Mouse (Mus musculus): ENCODE measurements around the gene Zdhhc18.
"Not testable (repeated sequence)": the region's sequence is repeated elsewhere in the genome, so short reads cannot be mapped to it uniquely, and the experiment has no call there.

Gene Zdhhc18

DNA sequence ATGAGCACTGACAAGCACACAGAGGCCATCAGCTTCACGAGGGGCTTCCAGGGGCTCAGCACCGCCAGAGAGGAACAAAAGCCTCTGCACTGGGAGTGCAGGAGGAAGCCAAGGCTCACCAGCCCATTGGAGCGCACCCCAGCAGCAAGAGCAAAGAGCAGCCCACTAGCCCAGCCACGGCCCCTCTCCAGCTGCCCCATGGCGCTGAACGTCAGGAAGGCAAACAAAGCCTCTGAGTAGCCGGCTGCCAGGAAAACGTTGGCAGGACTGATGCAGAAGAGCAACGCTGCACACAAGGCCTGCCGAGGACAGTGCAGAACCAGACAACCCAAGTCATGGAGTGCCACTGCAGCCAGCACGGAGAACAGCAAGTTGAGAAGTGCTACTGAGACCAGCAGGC is 15.2 kb upstream of the Zdhhc18 start:
- DNase-seq (ENCODE audit: low read depth, low spot score), result no peak

DNA sequence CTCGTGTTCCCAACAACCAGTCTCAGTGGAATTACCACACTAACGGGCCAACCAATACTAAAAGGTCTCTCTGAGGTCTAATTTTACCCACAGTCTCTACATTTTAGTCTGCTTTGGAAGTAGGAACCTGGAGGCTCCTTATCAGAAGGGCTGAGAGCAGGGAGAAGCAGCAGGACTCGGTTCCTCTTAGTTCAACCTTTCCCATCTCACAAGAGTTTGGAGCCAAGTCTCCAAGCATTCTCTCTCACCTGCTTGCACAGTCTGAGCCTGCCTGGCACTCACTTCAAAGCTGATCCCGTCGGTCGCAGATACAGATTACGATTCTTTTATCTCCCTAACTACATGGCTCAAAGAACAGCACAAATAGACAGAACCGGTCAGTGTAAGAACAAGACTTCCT is 13.0 kb upstream of the Zdhhc18 start:
- no peak for DNase-seq (ENCODE audit: low read depth, low spot score)

DNA sequence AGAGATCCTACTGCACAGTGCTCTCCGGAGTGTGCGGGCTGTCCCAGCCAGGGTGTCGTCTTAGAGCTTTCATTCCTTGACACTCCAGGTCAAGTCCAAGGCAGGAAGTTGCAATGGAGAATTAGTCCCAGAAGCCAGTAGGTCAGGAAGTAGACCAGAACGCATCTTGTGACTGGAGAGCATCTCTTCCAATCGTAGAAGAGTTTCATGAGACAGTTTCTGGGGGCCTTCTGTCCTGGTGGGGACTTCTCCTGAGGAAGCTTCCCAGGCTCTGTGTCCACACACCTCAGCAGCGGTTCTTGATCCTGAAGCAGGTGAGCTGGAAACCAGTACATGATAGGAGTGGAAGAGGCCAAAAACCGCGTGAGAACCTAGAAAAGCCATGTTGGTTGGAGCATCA is 12.5 kb upstream of the Zdhhc18 start:
- DNase-seq (ENCODE audit: low read depth, low spot score), result no peak

DNA sequence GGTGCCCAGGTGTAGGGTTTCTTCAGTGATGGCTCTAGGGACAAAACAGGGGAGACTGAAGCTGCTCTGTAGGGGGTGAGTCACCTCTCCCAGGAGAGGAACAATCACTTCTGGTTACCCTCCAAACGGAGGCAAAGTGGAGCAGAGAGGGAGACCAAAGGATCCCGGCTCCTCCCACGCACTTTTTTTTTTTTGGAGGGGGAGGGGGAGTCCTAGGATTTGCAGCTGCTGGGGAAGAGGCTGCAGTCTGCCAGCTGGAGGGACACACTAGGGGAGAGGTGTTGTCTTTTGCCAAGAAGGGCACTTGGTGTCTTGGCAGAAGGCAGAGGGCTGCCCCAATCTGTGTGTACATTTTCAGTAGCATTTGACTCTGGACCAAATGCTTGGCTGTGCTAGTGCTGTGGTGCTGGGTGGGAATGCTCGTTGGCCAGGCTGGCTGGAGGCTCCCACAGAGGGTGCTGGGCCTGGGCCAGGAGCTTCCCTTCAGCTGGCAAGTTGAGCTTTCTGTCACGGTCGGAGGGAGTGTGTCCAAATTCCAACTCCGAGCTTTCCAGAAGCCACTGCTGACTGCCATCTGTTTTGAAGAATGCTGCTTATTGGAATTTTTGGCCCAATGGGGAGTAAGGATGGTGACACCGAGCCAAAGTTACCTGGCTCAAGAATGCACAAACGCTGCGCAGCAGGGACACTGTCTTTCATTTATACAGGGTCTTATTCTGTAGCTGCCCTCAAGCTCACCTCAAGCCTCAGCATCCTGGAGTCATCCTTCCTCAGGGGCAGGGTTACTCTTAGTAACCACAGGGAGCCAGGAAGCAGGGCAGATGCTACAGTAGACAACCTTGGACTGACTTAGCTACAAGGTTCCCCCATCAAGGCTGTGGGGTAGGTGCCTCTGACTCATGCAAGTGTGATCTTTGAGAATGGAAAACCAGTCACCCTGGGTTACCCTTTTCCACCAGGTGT is 10.5 kb upstream of the Zdhhc18 start:
- no peak for DNase-seq (ENCODE audit: low read depth, low spot score)

DNA sequence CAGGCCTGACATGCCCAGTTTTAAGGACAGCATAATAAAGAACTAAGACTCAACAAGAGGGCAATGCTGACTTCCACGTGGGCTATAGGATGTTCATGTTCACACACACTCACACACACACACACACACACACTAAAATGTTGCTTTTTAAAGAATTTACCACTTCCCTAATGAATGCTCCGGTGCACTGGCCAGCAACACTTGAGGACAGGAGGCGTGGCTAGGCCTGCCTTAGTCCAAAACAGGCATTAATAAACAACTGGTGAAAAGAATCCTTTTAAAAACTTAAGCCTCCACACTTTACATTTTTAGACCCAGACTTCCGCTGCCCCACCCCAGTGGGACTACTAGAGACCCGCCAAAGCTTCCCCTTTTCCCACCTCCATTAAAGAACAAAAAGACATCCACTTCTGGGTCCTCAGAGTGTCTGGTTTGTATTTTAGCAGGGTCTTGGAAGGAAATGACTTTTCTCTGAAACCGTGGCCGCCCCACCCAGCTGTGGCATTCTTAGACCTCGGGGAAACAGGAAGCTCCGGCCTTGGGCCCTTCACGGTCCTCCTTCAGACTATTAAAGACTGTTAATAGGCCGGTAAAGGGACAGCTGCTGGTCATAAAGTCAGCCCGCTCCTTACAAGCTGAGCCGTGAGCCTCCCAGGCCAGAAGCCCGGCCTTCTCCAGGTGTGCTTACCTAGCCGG is 9.7 kb upstream of the Zdhhc18 start:
- no peak for DNase-seq (ENCODE audit: low read depth, low spot score)

DNA sequence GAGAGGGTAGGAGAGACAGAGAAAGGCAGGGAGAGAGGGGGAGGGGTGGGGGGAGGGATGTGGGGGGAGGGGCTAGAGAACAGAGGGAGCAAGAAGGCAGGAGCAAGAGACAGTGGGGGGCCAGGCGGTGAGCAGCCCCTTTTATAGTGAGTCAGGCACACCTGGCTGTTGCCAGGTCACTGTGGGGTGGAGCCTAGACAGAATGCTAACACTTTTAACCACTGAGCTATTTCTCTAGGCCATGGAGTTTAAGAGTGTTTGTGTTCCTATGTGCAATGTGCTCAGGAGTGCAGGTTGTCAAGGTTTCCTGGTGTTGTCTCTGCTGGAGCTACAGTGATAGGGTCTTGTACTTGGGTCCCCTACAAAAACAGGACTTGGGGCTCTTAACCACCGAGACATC is 8.8 kb upstream of the Zdhhc18 start:
- DNase-seq (ENCODE audit: low read depth, low spot score), result no peak

DNA sequence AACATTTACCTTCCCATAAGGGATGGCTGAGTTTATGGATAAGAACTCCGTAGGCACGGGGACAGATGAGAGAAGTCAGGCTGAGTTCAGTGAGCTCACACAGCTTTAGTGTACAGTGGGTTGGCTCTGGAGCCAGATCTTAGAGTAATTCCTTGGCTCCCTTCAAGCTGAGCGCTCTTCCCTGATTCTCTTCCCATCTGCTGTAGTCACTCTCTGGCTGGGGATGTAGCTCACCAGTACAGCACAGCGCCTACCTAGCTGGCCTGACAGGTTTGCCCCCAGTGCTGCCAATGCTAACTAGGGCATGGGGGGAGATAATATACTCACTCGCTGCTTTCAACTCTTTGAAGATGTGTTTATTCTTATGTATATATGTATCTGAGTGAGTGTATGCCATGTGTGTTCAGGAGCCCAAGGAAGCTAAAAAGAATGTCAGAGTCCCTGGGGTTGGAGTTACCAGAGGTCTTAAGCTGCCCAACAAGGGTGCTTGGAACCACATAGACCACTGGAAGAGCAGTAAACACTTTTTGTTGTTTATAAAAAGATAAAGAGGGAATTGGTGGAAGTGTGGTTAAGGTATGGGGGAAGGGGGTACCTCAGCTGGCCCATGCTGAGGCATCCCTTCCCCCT is 8.0 kb upstream of the Zdhhc18 start:
- no peak for DNase-seq (ENCODE audit: low read depth, low spot score)

DNA sequence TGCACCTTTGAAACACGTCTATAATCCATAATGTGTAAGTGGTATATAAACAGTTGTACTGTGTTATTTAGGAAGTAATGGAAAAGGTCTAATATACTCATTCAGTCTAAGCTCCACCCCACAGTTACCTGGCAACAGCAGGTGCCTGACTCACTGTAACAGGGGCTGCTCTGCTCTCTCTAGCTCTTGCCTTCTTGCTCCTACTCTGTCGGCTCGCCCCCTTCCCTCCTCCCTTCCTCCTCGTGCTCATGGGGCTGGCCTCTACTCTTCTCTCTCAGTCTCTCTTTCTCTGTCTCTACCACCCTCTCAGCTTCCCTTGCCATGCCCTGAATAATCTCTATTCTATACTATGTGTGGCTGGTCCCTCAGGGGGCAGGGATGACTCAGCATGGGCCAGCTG is 7.0 kb upstream of the Zdhhc18 start:
- DNase-seq (ENCODE audit: low read depth, low spot score), result no peak

DNA sequence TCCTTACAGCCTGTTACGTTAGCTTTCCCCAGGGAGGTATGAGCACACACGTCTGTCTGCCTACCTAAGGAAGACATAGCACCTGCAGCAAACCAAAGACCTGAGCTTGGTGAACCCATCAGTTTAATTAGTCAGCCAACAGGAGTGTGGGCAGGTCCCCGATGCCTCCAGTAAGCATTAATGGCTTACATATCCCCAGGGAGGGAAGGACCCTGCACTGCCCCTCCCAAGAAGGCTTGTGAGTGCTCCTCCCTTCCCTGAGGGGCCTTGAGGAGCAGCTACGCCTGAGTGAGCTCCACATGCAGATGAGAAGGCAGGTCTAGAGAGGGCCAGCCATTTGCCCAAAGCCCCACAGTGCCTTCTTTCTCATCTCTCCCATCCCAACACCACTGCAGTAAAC is 6.3 kb upstream of the Zdhhc18 start:
- no peak for DNase-seq (ENCODE audit: low read depth, low spot score)

DNA sequence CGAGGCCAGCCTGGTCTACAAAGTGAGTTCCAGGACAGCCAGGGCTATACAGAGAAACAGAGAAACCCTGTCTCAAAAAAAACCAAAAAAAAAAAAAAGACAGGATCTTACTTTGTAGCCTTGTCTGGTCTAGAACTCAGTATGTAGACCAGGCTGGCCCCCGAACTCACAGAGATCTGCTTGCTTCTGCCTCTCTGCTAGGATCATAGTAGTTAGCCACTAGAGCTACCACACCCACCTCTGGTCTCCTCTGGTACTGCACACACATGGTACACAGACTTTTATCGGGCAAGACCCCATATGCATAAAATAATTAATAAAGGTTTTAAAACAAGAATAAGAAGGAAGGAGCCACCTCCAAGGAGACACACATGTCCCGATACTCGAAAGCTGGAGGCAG is 4.1 kb upstream of the Zdhhc18 start:
- not testable (repeated sequence) for DNase-seq (ENCODE audit: low read depth, low spot score)

DNA sequence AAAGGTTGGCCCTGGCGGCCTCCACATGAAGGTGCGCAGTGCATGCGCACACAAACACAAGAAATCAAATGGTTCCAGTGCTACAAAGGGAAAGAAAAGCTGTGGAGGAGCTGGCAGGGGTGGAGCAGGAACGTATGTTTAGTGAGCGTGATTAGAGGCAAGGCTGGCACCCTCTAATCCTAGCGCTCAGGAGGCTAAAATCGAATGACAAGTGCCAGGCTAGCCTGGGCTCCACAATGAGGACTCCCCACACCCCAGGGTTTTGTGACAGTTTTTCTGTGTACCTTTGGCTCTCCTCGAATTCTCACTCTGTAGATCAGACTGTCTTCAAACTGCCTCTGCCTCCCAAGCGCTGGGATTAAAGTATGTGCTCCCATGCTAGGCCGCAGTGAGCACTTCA is 2.8 kb upstream of the Zdhhc18 start:
- DNase-seq (ENCODE audit: low read depth, low spot score), result no peak

DNA sequence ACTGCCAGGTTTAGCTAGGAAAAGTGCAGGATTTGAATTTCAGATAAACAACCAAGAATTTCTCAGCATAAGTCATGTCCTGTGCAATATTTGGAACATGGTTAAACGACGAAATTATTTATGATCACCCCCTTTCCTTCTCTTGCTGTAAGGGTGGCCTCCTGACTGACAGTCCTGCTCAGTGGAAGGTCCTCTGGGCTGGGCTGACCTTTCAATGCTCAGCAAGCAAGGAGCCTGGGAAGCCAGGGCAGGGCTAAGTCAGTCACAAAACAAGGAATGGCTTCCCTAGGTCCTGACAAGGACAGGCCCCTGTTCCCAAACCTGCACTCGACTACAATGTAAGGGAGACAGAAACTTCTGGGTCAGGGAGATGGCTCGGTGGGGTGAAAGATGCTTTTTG is 2.0 kb upstream of the Zdhhc18 start:
- DNase-seq (ENCODE audit: low read depth, low spot score), result no peak

DNA sequence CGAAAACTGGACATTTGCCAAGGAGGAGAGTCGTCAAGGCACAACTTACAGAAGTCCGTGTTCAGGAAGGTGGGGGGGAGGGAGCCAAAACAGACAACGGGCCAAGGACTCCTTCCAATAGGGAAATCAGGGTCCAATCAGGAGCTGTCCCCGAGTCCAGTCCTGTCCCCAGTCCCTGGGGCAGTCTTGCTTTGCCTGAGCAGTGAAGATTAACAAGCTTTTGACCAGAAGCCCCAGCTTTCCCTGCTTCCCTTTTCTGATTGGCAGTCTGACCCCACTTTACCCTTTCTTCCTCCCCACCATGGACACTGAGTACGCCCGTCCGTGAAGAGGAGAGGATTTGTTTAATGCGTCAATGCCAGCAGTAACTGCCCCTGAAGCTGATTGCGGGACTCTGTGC is 1.5 kb upstream of the Zdhhc18 start:
- DNase-seq (ENCODE audit: low read depth, low spot score), result no peak

DNA sequence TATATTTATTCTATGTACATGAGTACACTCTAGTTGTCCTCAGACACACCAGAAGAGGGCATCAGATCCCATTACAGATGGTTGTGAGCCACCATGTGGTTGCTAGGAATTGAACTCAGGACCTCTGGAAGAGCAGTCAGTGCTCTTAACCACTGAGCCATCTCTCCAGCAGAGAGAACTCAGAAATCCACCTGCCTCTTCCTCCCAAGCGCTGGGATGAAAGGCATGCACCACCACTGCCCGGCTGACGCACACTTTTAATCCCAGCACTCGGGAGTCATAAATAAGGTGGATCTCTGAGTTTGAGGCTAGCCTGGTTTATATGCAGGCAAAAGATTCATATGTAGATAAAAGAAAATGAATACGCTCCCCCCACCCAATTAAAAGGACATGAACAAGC is 490 bp downstream of the Zdhhc18 start:
- not testable (repeated sequence) for DNase-seq (ENCODE audit: low read depth, low spot score)

DNA sequence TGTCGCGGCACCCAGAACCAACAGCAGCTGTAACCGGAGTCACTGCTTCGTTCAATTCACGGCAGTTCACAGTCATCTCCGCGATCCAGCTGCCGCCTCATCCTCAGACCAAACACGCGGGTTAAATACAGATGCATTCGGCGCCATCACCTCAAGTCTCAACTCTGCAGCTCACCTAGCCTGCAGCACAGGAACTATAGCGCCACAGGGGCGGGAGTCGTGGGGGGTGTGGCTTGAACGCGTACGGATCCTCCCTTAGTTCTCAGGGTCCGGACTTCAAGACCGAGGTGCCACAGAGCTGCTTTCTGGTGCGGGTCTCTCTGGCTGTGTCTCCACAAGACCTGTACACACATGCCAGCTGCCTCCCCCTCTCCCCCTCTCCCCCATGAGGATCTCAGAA is 4.3 kb downstream of the Zdhhc18 start:
- DNase-seq (ENCODE audit: low read depth, low spot score), result no peak

DNA sequence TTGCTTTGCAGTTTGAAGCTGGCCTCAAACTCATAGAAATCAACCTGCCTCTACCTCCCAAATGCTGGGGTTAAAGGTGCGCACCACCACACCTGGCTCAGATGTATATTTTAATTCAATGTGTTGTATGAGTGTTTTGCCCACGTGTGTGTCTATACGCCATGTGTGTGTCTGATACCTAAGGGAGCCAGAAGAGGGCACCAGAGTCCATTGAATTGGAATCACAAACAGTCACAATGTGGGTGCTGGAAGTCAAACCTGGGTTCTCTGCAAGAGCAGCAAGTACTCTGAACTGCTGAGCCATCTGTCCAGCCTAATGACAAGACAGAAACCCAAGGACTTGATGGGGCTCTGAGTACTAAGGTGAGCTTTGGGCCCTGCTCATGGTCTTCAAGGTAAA is 4.8 kb downstream of the Zdhhc18 start:
- peak; percentile 32 for DNase-seq (ENCODE audit: low read depth, low spot score)

DNA sequence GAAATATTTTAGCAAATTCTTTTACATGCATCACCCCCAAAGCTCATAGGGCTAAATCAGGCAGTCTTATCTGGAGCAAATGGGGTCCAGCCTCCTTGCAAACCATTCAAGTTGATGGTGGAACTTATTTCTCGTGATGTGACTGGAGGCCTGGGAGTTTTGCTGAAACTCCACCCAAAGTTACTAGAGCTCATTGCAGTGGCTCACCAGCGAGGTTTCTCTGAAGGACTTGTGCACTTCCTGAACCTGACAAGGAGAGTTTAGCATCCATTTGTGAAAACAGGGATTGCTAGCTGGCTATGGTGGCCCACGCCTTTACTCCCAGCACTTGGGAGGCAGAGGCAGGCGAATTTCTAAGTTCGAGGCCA is 15.9 kb downstream of the Zdhhc18 start:
- DNase-seq (ENCODE audit: low read depth, low spot score), result no peak

DNA sequence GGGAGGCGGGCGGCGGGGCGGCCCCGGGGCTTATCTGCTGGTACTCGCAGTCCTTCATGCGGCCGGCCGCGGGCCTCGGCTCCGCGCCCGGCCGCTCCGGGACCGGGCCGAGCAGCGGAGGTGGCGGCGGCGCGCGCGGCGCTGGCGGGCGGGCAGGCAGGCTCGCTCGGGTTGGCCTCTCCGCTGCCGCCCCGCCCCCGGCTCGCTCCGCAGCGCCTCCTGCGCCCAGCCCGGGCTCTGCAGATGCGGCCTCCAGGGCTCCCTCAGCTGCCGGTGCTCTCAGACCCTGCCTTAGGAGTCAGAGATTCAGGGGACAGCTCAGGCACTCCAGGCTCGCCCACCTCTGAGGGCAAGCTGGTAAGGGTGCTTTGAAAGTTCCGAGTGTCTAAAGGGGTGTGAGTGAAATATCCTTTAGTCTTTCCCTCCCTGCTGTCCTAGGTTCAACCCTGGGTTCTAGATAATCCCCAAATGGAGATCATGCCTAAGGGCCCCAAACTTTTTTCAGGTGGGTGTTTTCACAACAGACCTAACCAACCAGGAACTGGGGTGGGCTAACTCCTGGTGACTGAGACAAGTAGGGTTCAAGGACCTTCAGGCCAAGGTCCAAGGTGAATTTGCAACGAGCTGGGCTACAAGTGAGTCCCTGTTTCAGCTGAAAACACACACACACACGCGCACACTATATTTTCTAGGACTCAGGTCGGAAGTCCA is 16.5 kb downstream of the Zdhhc18 start:
- DNase-seq (ENCODE audit: low read depth, low spot score), result peak; percentile 94

DNA sequence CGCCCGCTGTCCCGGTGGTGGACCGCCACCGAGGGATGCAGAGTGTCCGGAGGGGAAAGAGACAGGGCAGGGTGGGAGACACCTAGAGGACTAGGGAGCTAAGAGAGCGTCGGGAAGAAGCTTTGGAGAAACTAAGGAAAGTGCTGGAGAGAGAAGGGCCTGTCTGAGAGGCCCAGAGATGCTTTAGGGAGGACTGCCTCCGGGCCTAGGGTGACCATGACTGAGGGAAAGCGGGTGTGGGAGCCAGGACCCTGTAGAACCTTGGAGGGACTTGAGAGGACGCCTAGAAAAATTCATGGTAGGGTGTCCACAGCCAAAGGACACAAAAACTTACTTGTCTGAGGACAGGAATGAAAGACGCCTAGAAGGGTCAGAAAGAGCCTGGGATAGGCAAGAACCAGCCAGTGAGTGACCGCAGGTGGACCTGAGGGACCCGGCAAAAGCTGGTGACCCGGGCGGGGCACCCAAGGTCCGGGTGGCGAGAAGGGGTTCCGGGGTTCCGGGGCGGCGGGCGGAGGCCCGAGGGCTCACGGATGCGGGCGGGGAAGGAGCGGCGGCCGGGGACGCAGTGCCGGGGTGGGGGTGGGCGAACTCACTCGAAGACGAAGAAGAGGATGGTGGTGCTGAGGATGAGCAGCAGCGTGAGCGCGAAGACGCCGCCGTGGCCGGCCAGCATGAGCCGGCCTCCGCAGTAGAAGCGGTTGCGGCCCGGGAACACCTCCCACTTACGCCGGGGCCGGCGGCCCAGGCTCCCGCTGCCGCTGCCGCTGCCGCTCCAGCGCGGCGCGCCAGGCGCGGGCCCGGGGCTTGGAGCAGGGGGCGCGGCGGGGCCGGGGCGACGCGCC is 17.2 kb downstream of the Zdhhc18 start:
- peak; percentile 66 for DNase-seq (ENCODE audit: low read depth, low spot score)

DNA sequence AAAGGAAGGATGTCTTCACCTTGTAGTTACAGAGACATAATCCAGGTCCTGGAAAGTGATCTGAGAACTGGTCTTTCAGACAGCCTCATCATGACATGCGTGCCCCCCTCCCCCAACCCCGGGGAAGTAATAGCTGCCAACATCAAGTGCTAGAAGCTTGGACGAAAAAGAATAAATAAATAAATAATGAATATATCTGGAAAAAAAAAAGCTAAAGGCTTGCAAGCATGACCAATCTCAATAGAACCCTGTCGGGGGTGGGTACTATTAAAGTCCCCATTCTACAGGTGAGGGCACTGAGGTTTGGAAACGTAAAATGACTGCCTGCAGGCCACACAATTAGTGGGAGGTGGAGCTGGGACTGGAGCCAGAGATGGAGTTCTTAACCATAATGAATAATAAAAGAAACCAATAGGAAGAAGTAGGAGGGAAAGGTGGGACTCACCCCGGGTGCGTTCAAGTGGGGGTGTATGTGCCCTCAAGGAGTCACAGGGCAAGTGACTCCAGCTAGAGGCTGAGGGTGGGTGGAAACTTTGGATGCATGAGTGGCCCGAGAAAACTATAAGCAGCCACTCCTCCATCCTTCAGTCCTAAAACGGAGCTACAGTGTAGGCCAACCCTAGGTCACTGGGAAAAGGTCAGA is 18.1 kb downstream of the Zdhhc18 start:
- DNase-seq (ENCODE audit: low read depth, low spot score), result peak; percentile 55
